8 mouse cellular contexts compared by ENCODE assay signal in the genomic region with DNA sequence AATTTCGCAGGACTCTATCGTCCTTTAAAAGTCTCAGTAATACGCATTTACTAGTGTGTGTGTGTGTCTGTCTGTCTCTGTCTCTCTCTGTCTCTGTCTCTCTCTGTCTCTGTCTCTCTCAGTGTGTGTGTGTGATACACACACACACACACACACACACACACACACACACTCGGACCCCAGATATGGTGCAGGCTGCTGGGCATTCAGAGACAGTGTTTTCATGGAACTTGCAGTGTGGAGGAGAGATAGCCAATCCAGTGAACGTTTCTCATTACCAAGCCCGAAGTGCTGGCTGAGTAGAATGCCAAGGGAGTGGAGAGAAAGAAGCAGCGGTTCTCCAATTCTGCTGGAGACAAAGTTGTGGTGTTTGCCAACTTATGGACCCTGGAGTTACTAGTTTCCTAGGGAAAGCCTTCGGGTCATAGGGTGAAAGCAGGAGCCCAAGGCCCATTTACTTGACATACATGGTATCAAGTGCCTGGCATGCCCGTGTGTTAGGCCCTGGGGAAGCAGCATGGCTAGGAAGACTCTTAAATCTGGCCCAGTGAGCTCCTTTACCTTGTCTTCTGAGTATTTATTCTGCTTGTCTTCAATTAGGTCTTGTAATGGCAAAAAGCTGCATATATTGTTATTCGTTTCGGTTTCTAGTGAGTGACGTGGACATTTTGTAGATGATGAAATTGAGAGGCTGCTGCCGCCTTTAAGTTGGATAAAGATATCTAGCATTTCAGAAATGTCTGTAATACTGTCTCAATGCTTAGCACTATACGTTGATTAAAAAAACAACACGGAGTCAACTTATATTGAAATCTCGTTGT. TPM values are rescaled to one million over a fixed set of nuclear protein-coding genes. Genes with fewer than 3 reads are reported as not detected.
DNase-seq lines count a peak whose midpoint lies in the region; ATAC-seq and TF ChIP-seq lines count a peak whose summit lies in the region.

No protein-coding gene starts in this region.

- in situ Hi-C loops in CH12.LX (cut with MboI; ENCODE audit: low pct_ligation_motif_present, low pct_unique_long_range_greater_than_20kb, low sequenced_read_pairs): no loop called here

- no peak for TF ChIP-seq POLR2A in cerebellum, adult 2 months (IDR thresholded peaks at IDR 0.05; ENCODE audit: borderline replicate concordance, insufficient read depth, low read length)
- 0 out of 2 replicates have a peak, but pooled peaks have one; percentile 15 for TF ChIP-seq POLR2A in CH12.LX (IDR thresholded peaks at IDR 0.05; ENCODE audit: low read depth, low read length)

- dilution Hi-C loops in CH12.LX (cut with MboI; ENCODE audit: extremely low pct_ligation_motif_present, extremely low pct_unique_long_range_greater_than_20kb, low sequenced_read_pairs): no loop called here

- H3K9me3 ChIP-seq in CH12.LX (replicated peaks; ENCODE audit: low read length): no peaks in the 10 kb centered on the region
- no peaks in the 10 kb centered on the region for H3K9me3 ChIP-seq in forebrain, embryonic 10.5 days
- no peaks in the 10 kb centered on the region for H3K9me3 ChIP-seq in limb, embryonic 13.5 days
- no peaks in the 10 kb centered on the region for H3K9me3 ChIP-seq in stomach, embryonic 14.5 days (ENCODE audit: control insufficient read depth, low read depth, low read length)

- no peak for TF ChIP-seq EP300 in CH12.LX (IDR thresholded peaks at IDR 0.05; ENCODE audit: low read length)

- no peaks in the 10 kb centered on the region for H3K27me3 ChIP-seq in cerebellum, adult 2 months (ENCODE audit: control insufficient read depth, insufficient read depth, low read length)
- H3K27me3 ChIP-seq in CH12.LX (replicated peaks): no peaks in the 10 kb centered on the region
- no peaks in the 10 kb centered on the region for H3K27me3 ChIP-seq in forebrain, embryonic 10.5 days (ENCODE audit: poor library complexity, severe bottlenecking)
- H3K27me3 ChIP-seq in limb, embryonic 13.5 days: no peaks in the 10 kb centered on the region
- H3K27me3 ChIP-seq in stomach, embryonic 14.5 days (ENCODE audit: control insufficient read depth, insufficient read depth, low read length): no peaks in the 10 kb centered on the region

- ATAC-seq in limb, embryonic 13.5 days (ENCODE audit: low FRiP score, low read depth): 0 out of 2 replicates have a peak, but pooled peaks have one; percentile 3
- ATAC-seq in stomach, embryonic 14.5 days (ENCODE audit: insufficient number of reproducible peaks, insufficient read depth, low FRiP score, low read depth): peak; percentile 50; the same call in 1 of the 2 replicates

- H3K9ac ChIP-seq in CH12.LX (ENCODE audit: insufficient read depth, low read depth): peak overlapping the region; percentile 98
- peak overlapping the region; percentile 85 for H3K9ac ChIP-seq in limb, embryonic 13.5 days
- H3K9ac ChIP-seq in stomach, embryonic 14.5 days (replicated peaks; ENCODE audit: low read depth, low read length): peak overlapping the region; percentile 64

- H3K4me3 ChIP-seq in cerebellum, adult 2 months (replicated peaks; ENCODE audit: insufficient read depth, low read depth, low read length): peak overlapping the region; percentile 81
- peak overlapping the region; percentile 83 to 99 (median 85) for H3K4me3 ChIP-seq in CH12.LX (replicated peaks in 1 of 3; ENCODE audit: low read depth in 2 of 3, low read length in 2 of 3, poor library complexity in 1 of 3)
- peak overlapping the region; percentile 96 for H3K4me3 ChIP-seq in forebrain, embryonic 10.5 days
- H3K4me3 ChIP-seq in limb, embryonic 13.5 days: peak overlapping the region; percentile 88
- H3K4me3 ChIP-seq in stomach, embryonic 14.5 days (ENCODE audit: low read depth, low read length): peak overlapping the region; percentile 63

- 39% methylated on average over 16 of the region's 16 CpGs for WGBS in cerebellum, adult 2 months
- WGBS in forebrain, embryonic 10.5 days: 55% methylated on average over 16 of the region's 16 CpGs
- 47% methylated on average over 16 of the region's 16 CpGs for WGBS in limb, embryonic 13.5 days
- 48% methylated on average over 16 of the region's 16 CpGs for WGBS in stomach, embryonic 14.5 days

- H3K36me3 ChIP-seq in CH12.LX (replicated peaks in 1 of 2; ENCODE audit: control insufficient read depth in 1 of 2, insufficient read depth in 1 of 2, low read length in 1 of 2): peaks cover 15 to 23% of the 10 kb centered on the region in 2 experiments
- H3K36me3 ChIP-seq in forebrain, embryonic 10.5 days (replicated peaks): peaks cover 4% of the 10 kb centered on the region
- H3K36me3 ChIP-seq in limb, embryonic 13.5 days: peaks cover 8% of the 10 kb centered on the region
- peaks cover 7% of the 10 kb centered on the region; the same call in 1 of the 2 replicates for H3K36me3 ChIP-seq in stomach, embryonic 14.5 days (ENCODE audit: control insufficient read depth, insufficient read depth, low read length)

- no peak for TF ChIP-seq CTCF in cerebellum, adult 2 months (IDR thresholded peaks at IDR 0.05; ENCODE audit: borderline replicate concordance, insufficient read depth, low read depth, low read length)
- no peak for TF ChIP-seq CTCF in CH12.LX (conservative IDR thresholded peaks at IDR 0.05 in 1 of 2, IDR thresholded peaks at IDR 0.05 in 1 of 2; ENCODE audit: low read depth in 2 of 2, low read length in 2 of 2)

- H3K4me2 ChIP-seq in CH12.LX (ENCODE audit: insufficient read depth, low read depth, poor library complexity, severe bottlenecking): peak overlapping the region; percentile 67
- H3K4me2 ChIP-seq in limb, embryonic 13.5 days (replicated peaks): peak overlapping the region; percentile 85
- H3K4me2 ChIP-seq in stomach, embryonic 14.5 days (replicated peaks; ENCODE audit: low read depth, low read length): peak overlapping the region; percentile 64

- H3K4me1 ChIP-seq in cerebellum, adult 2 months (ENCODE audit: control insufficient read depth, insufficient read depth, low read length): peaks cover 3% of the 10 kb centered on the region
- peaks cover 2 to 14% of the 10 kb centered on the region in 2 experiments; a peak in 2 of 4 replicates for H3K4me1 ChIP-seq in CH12.LX (ENCODE audit: control insufficient read depth in 1 of 2, insufficient read depth in 2 of 2)
- H3K4me1 ChIP-seq in forebrain, embryonic 10.5 days: peaks cover 20% of the 10 kb centered on the region
- H3K4me1 ChIP-seq in limb, embryonic 13.5 days: peaks cover 6% of the 10 kb centered on the region
- peaks cover 2% of the 10 kb centered on the region; the same call in 1 of the 2 replicates for H3K4me1 ChIP-seq in stomach, embryonic 14.5 days (ENCODE audit: control insufficient read depth, insufficient read depth, low read length)

- DNase-seq in cerebellum, adult 2 months: peak in 1 of 2 experiments; percentile 11
- DNase-seq in cerebellum, adult 18-20 months: no peak
- peak; percentile 29 for DNase-seq in CH12.LX (ENCODE audit: extremely low read depth)
- DNase-seq in forebrain, embryonic 10.5 days (ENCODE audit: extremely low spot score, low spot score): no peak
- no peak for DNase-seq in frontal cortex, postnatal 25 days (ENCODE audit: low spot score in 2 of 2)
- no peak for DNase-seq in left cerebral cortex, adult 11 months (ENCODE audit: low spot score)

- no peak for TF ChIP-seq RAD21 in CH12.LX (IDR thresholded peaks at IDR 0.05; ENCODE audit: low read depth, low read length)

- H3K79me2 ChIP-seq in CH12.LX (replicated peaks; ENCODE audit: control insufficient read depth, extremely low read depth, insufficient read depth, poor library complexity, severe bottlenecking): peaks cover 21% of the 10 kb centered on the region

- peak overlapping the region; percentile 4; the same call in 1 of the 2 replicates for H3K27ac ChIP-seq in cerebellum, adult 2 months (ENCODE audit: insufficient read depth, low read length)
- H3K27ac ChIP-seq in CH12.LX (ENCODE audit: insufficient read depth, low read depth): peak overlapping the region; percentile 76
- peak overlapping the region; percentile 91 for H3K27ac ChIP-seq in forebrain, embryonic 10.5 days
- no peak overlapping the region for H3K27ac ChIP-seq in limb, embryonic 13.5 days
- H3K27ac ChIP-seq in stomach, embryonic 14.5 days (ENCODE audit: low read length): no peak overlapping the region

TF ChIP-seq in CH12.LX, 34 proteins besides CTCF, POLR2A, EP300 and RAD21 (continues in another document):
- no peak for TF ChIP-seq RCOR1 (conservative IDR thresholded peaks at IDR 0.05; ENCODE audit: low read depth, low read length)
- TF ChIP-seq MYC (IDR thresholded peaks at IDR 0.05; ENCODE audit: low read depth, low read length): peak; percentile 28; the same call in 1 of the 2 replicates
- TF ChIP-seq IRF4 (IDR thresholded peaks at IDR 0.05; ENCODE audit: low read depth, low read length): peak; percentile 15; the same call in 1 of the 2 replicates
- TF ChIP-seq MXI1 (IDR thresholded peaks at IDR 0.05; ENCODE audit: low read depth, low read length): no peak
- TF ChIP-seq SMC3 (IDR thresholded peaks at IDR 0.05; ENCODE audit: low read depth, low read length): no peak
- TF ChIP-seq BHLHE40 (IDR thresholded peaks at IDR 0.05; ENCODE audit: low read depth, low read length): no peak
- 0 out of 2 replicates have a peak, but pooled peaks have one; percentile 24 for TF ChIP-seq ETS1 (conservative IDR thresholded peaks at IDR 0.05; ENCODE audit: low read depth, low read length)
- no peak for TF ChIP-seq KAT2A (IDR thresholded peaks at IDR 0.05; ENCODE audit: insufficient replicate concordance, low read length)
- no peak for TF ChIP-seq UBTF (IDR thresholded peaks at IDR 0.05; ENCODE audit: low read depth, low read length)
- TF ChIP-seq NELFE (IDR thresholded peaks at IDR 0.05; ENCODE audit: low read depth, low read length): no peak; the same call in 1 of the 2 replicates
- TF ChIP-seq E2F4 (IDR thresholded peaks at IDR 0.05; ENCODE audit: insufficient replicate concordance, low read depth, low read length): no peak

RNA-seq across cellular contexts. Expression of a gene that starts 0.8 kb away (rescaled TPM):
- polyA plus RNA-seq in cerebellum, adult 2 months (2012; rRNA removed): 35.1 and 40.4 TPM in 2 replicates
- total RNA-seq in CH12.LX (2012; rRNA removed): 38.7 and 51.6 TPM in 2 replicates
- total RNA-seq in CH12.LX (2014; rRNA removed): 16.5 and 16.9 TPM in 2 replicates
- polyA plus RNA-seq in CH12.LX (2012; ENCODE audit: insufficient read length, low read depth): 18.9 and 22.1 TPM in 2 replicates
- 13.4 and 14.8 TPM in 2 replicates for polyA plus RNA-seq in forebrain, embryonic 10.5 days (2016; fragmentation: Nextera tagmentation; extraction: Ambion mirVana)
- polyA plus RNA-seq in limb, embryonic 13.5 days (2015; fragmentation: Nextera tagmentation; extraction: Ambion mirVana): 15.9 and 16.7 TPM in 2 replicates
- polyA plus RNA-seq in stomach, embryonic 14.5 days (2014; fragmentation: Nextera tagmentation; extraction: Ambion mirVana): 27.7 and 28.8 TPM in 2 replicates

RNA-seq across cellular contexts. Expression of a gene that starts 20.8 kb away (rescaled TPM):
- 77.8 and 84.1 TPM in 2 replicates for polyA plus RNA-seq in cerebellum, adult 2 months (2012; rRNA removed)
- 75.8 and 87.2 TPM in 2 replicates for total RNA-seq in CH12.LX (2012; rRNA removed)
- 117 and 152 TPM in 2 replicates for total RNA-seq in CH12.LX (2014; rRNA removed)
- 242 and 296 TPM in 2 replicates for polyA plus RNA-seq in CH12.LX (2012; ENCODE audit: insufficient read length, low read depth)
- 211 and 212 TPM in 2 replicates for polyA plus RNA-seq in forebrain, embryonic 10.5 days (2016; fragmentation: Nextera tagmentation; extraction: Ambion mirVana)
- 145 and 153 TPM in 2 replicates for polyA plus RNA-seq in limb, embryonic 13.5 days (2015; fragmentation: Nextera tagmentation; extraction: Ambion mirVana)
- polyA plus RNA-seq in stomach, embryonic 14.5 days (2014; fragmentation: Nextera tagmentation; extraction: Ambion mirVana): 152 and 153 TPM in 2 replicates

Comparison
In these comparisons a context has a peak if more than half of its experiments do, and no peak if none do; other contexts are left out.
1. H3K27ac ChIP-seq: peak in cerebellum, adult 2 months (single experiment), CH12.LX (single experiment) and forebrain, embryonic 10.5 days (single experiment); none in limb, embryonic 13.5 days (single experiment) and stomach, embryonic 14.5 days (single experiment).
2. Peak in every context shown above with its lines, with median percentiles within 50 percentile points of each other: H3K4me3 ChIP-seq, H3K4me2 ChIP-seq and H3K9ac ChIP-seq.